Mouse (Mus musculus) forebrain, embryonic 13.5 days (tissue): ENCODE results near the gene Vmn2r17. TPM values are rescaled to one million over a fixed set of nuclear protein-coding genes. Genes with fewer than 3 reads are reported as not detected.

Experiments
- ATAC-seq: fragments of 200-750 bp; cut with Nextera tagmentation; 2 replicates; pipeline ENCODE4 v1.8.0; 2017
- H3K27ac ChIP-seq: fragments of 300-500 bp; sonication (generic); 2 replicates; pipeline ENCODE4 v1.5.1; 2015; ENCODE audit warnings: inconsistent platforms, mild to moderate bottlenecking, moderate library complexity
- H3K27me3 ChIP-seq: fragments of 300-500 bp; sonication (generic); 2 replicates; pipeline ENCODE4 v1.6.1; 2015; ENCODE audit warnings: mild to moderate bottlenecking, inconsistent platforms
- H3K36me3 ChIP-seq: fragments of 300-500 bp; sonication (generic); 2 replicates; pipeline ENCODE4 v1.6.1; 2015; ENCODE audit warnings: mild to moderate bottlenecking, inconsistent platforms; ENCODE audit not compliant: poor library complexity, severe bottlenecking
- H3K4me1 ChIP-seq: fragments of 300-500 bp; sonication (generic); 2 replicates; pipeline ENCODE4 v1.6.1; 2015; ENCODE audit warnings: inconsistent platforms
- H3K4me2 ChIP-seq: fragments of 300-500 bp; sonication (generic); 2 replicates; pipeline ENCODE4 v1.6.1; 2015; ENCODE audit warnings: inconsistent platforms, mild to moderate bottlenecking, moderate library complexity
- H3K4me3 ChIP-seq: fragments of 300-500 bp; sonication (generic); 2 replicates; pipeline ENCODE4 v1.5.1; 2015; ENCODE audit warnings: mild to moderate bottlenecking, inconsistent platforms
- H3K9ac ChIP-seq: fragments of 300-500 bp; sonication (generic); 2 replicates; pipeline ENCODE4 v1.6.1; 2015; ENCODE audit warnings: mild to moderate bottlenecking, inconsistent platforms
- H3K9me3 ChIP-seq: fragments of 300-500 bp; sonication (generic); replicated peaks from 2 replicates; pipeline ENCODE4 v1.6.1; 2016; ENCODE audit warnings: inconsistent platforms
- WGBS: fragments of 180-500 bp; shearing (Covaris S2); methylation state at CpG from one replicate; pipeline ENCODE4 v1.1.7; 2015; 5-methylcytosine and 5-hydroxymethylcytosine counted together
- polyA plus RNA-seq: library from polyadenylated mRNA; unstranded; fragments of >200 nt; fragmentation: Nextera tagmentation; extraction: Ambion mirVana; gene quantifications from 2 replicates; pipeline ENCODE4 v1.2.1, GENCODE M21; 2015

The Vmn2r17 gene
- not detected in 2 replicates for polyA plus RNA-seq

GRCm38 (mm10) chr5:109419388-109419787, at the start of gene Vmn2r17:
TSS of gene Vmn2r17 (plus strand) at chr5:109419688.
- H3K4me3 ChIP-seq: no peak within 1 kb of the TSS
- H3K36me3 ChIP-seq: no peaks in the 10 kb centered on the region
- WGBS: 62% methylated on average over 2 of the region's 2 CpGs
- peaks cover 9% of the 10 kb centered on the region for H3K9me3 ChIP-seq
- no peak within 1 kb of the TSS for H3K4me2 ChIP-seq
- H3K27me3 ChIP-seq: no peaks in the 10 kb centered on the region
- H3K9ac ChIP-seq: no peak within 1 kb of the TSS
- H3K4me1 ChIP-seq: no peaks in the 10 kb centered on the region
- H3K27ac ChIP-seq: no peak within 1 kb of the TSS
- ATAC-seq: no peak

- Histone ChIP-seq H3K4me2 (peak overlapping the region; percentile 10; the same call in 1 of the 2 replicates), H3K4me1 (no peaks in the 10 kb centered on the region), H3K36me3 (no peaks in the 10 kb centered on the region), H3K9me3 (peaks cover 34% of the 10 kb centered on the region), H3K27ac (no peak overlapping the region), H3K27me3 (no peaks in the 10 kb centered on the region), H3K9ac (no peak overlapping the region), H3K4me3 (no peak overlapping the region)
- 20% methylated on average over 20 of the region's 21 CpGs for WGBS
- peak; percentile 41; the same call in 1 of the 2 replicates for ATAC-seq
These were observed 47.4 kb downstream of the Vmn2r17 start for GRCm38 (mm10) chr5:109466576-109467506.

GRCm38 (mm10) chr5:109506729-109507128, 87.2 kb downstream of the Vmn2r17 start:
- 8% methylated on average over 1 of the region's 1 CpGs for WGBS
- H3K9me3 ChIP-seq: peaks cover 10% of the 10 kb centered on the region

More at GRCm38 (mm10) chr5:109506729-109507128, 87.2 kb downstream of the Vmn2r17 start:
- Histone ChIP-seq H3K4me3 (no peak overlapping the region), H3K27me3 (no peaks in the 10 kb centered on the region), H3K27ac (no peak overlapping the region), H3K36me3 (no peaks in the 10 kb centered on the region), H3K9ac (no peak overlapping the region), H3K4me2 (no peak overlapping the region), H3K4me1 (no peaks in the 10 kb centered on the region)
- ATAC-seq: no peak

Other genes starting within 250 kb of the Vmn2r17 start
- gene Vmn2r13, start 227.5 kb upstream of the Vmn2r17 start, polyA plus RNA-seq: not detected in 2 replicates
- not detected in 2 replicates for gene Vmn2r14, start 195.0 kb upstream of the Vmn2r17 start, polyA plus RNA-seq
- not detected in 2 replicates for gene Vmn2r15, start 122.0 kb upstream of the Vmn2r17 start, polyA plus RNA-seq
- gene Vmn2r16, start 89.5 kb upstream of the Vmn2r17 start, polyA plus RNA-seq: not detected in 2 replicates
- 5.8 and 6.8 TPM in 2 replicates for gene Crlf2, start 139.3 kb downstream of the Vmn2r17 start, polyA plus RNA-seq